Mouse (Mus musculus) spleen, adult 2 months (tissue): ENCODE data around the gene Npas3. TPM values are rescaled to one million over a fixed set of nuclear protein-coding genes. Genes with fewer than 3 reads are reported as not detected.

Source experiments
- DNase-seq, 2 experiments: peaks; one replicate each; pipeline versions ENCODE4 v3.0.0 to v3.0.0-alpha.2; 2012 to 2021; ENCODE audit warnings: low spot score in 2 of 2, low read depth in 1 of 2
- H3K27ac ChIP-seq: fragments of 200-500 bp; 2 replicates; pipeline ENCODE4 v1.5.1; 2012; ENCODE audit warnings: low read length, inconsistent platforms; ENCODE audit not compliant: insufficient read depth
- H3K27me3 ChIP-seq: fragments of 200-500 bp; 2 replicates; pipeline ENCODE4 v1.6.1; 2012; ENCODE audit warnings: mild to moderate bottlenecking, moderate library complexity, low read length, inconsistent platforms; ENCODE audit not compliant: control insufficient read depth, insufficient read depth
- H3K36me3 ChIP-seq: fragments of 200-500 bp; 2 replicates; pipeline ENCODE4 v1.6.1; 2012; ENCODE audit warnings: mild to moderate bottlenecking, low read length, inconsistent platforms; ENCODE audit not compliant: control insufficient read depth, insufficient read depth
- H3K4me1 ChIP-seq: fragments of 200-500 bp; 2 replicates; pipeline ENCODE4 v1.6.1; 2011; ENCODE audit warnings: inconsistent platforms; ENCODE audit not compliant: control insufficient read depth, insufficient read depth, insufficient read length
- H3K4me3 ChIP-seq: fragments of 200-500 bp; 2 replicates; pipeline ENCODE4 v1.5.1; 2011; ENCODE audit warnings: mild to moderate bottlenecking, inconsistent platforms; ENCODE audit not compliant: insufficient read depth, insufficient read length; ENCODE audit errors: extremely low read depth
- CTCF ChIP-seq: fragments of 200-500 bp; IDR thresholded peaks from 2 replicates; pipeline ENCODE4 v1.5.1; 2011; ENCODE audit warnings: mild to moderate bottlenecking, inconsistent platforms; ENCODE audit not compliant: insufficient read depth, insufficient read length, insufficient replicate concordance; ENCODE audit errors: extremely low read depth
- POLR2A ChIP-seq: fragments of 200-500 bp; IDR thresholded peaks from 2 replicates; pipeline ENCODE4 v1.6.1; 2011; ENCODE audit warnings: low read depth, low read length, inconsistent platforms
- WGBS: fragments of 180-500 bp; shearing (Covaris S2); methylation state at CpG from one replicate; pipeline ENCODE4 v1.1.7; 2018; 5-methylcytosine and 5-hydroxymethylcytosine counted together
- polyA plus RNA-seq: library from polyadenylated mRNA; depleted of rRNA; stranded (reverse); fragments of >200 nt; gene quantifications from 2 replicates; pipeline ENCODE4 v1.2.3, GENCODE M21; 2012

The Npas3 gene
- polyA plus RNA-seq, 1 experiment: 0.26 TPM

- no peak for TF ChIP-seq POLR2A
- no peak for TF ChIP-seq CTCF
- Histone ChIP-seq H3K4me1 (no peaks in the 10 kb centered on the region), H3K27me3 (no peaks in the 10 kb centered on the region), H3K4me3 (no peak overlapping the region), H3K36me3 (no peaks in the 10 kb centered on the region), H3K27ac (no peak overlapping the region)
- 89% methylated on average over 4 of the region's 4 CpGs for WGBS
- DNase-seq: no peak
Observed at GRCm38 (mm10) chr12:53519556-53519955, 271.1 kb downstream of the Npas3 start.

GRCm38 (mm10) chr12:53522631-53523030 lies 274.2 kb downstream of the Npas3 start:
- TF ChIP-seq CTCF: no peak
- TF ChIP-seq POLR2A: no peak
- H3K4me3 ChIP-seq: no peak overlapping the region
- DNase-seq: no peak
- no peaks in the 10 kb centered on the region for H3K27me3 ChIP-seq
- H3K36me3 ChIP-seq: no peaks in the 10 kb centered on the region
- no peak overlapping the region for H3K27ac ChIP-seq
- WGBS: 84% methylated on average over 5 of the region's 5 CpGs
- no peaks in the 10 kb centered on the region for H3K4me1 ChIP-seq

- H3K27ac ChIP-seq: no peak overlapping the region
- WGBS: 94% methylated on average over 3 of the region's 3 CpGs
- DNase-seq: no peak
- H3K36me3 ChIP-seq: no peaks in the 10 kb centered on the region
- no peak overlapping the region for H3K4me3 ChIP-seq
- no peak for TF ChIP-seq POLR2A
- no peak for TF ChIP-seq CTCF
- H3K27me3 ChIP-seq: no peaks in the 10 kb centered on the region
- no peaks in the 10 kb centered on the region for H3K4me1 ChIP-seq
Observed at GRCm38 (mm10) chr12:53527046-53527445, 278.6 kb downstream of the Npas3 start.

GRCm38 (mm10) chr12:53529345-53529744 lies 280.9 kb downstream of the Npas3 start:
- no peak overlapping the region for H3K4me3 ChIP-seq
- H3K36me3 ChIP-seq: no peaks in the 10 kb centered on the region
- no peaks in the 10 kb centered on the region for H3K4me1 ChIP-seq
- no peak overlapping the region for H3K27ac ChIP-seq
- no peaks in the 10 kb centered on the region for H3K27me3 ChIP-seq
- 75% methylated on average over 2 of the region's 2 CpGs for WGBS
- DNase-seq: no peak
- no peak for TF ChIP-seq POLR2A
- no peak for TF ChIP-seq CTCF

GRCm38 (mm10) chr12:53536816-53537215 lies 288.3 kb downstream of the Npas3 start:
- H3K4me3 ChIP-seq: no peak overlapping the region
- no peaks in the 10 kb centered on the region for H3K27me3 ChIP-seq
- TF ChIP-seq CTCF (no peak), POLR2A (no peak)
- no peaks in the 10 kb centered on the region for H3K4me1 ChIP-seq
- WGBS: 81% methylated on average over 5 of the region's 5 CpGs
- H3K36me3 ChIP-seq: no peaks in the 10 kb centered on the region
- DNase-seq: no peak
- no peak overlapping the region for H3K27ac ChIP-seq

- H3K27ac ChIP-seq: no peak overlapping the region
- no peak for TF ChIP-seq POLR2A
- no peak for TF ChIP-seq CTCF
- H3K4me1 ChIP-seq: no peaks in the 10 kb centered on the region
- no peaks in the 10 kb centered on the region for H3K36me3 ChIP-seq
- DNase-seq: no peak
- H3K27me3 ChIP-seq: no peaks in the 10 kb centered on the region
- H3K4me3 ChIP-seq: no peak overlapping the region
- WGBS: 93% methylated on average over 2 of the region's 2 CpGs
Observed at GRCm38 (mm10) chr12:53556359-53556758, 307.9 kb downstream of the Npas3 start.

- H3K4me1 ChIP-seq: no peaks in the 10 kb centered on the region
- 94% methylated on average over 1 of the region's 1 CpGs for WGBS
- no peak for DNase-seq
- H3K36me3 ChIP-seq: no peaks in the 10 kb centered on the region
- no peaks in the 10 kb centered on the region for H3K27me3 ChIP-seq
- no peak overlapping the region for H3K4me3 ChIP-seq
- no peak overlapping the region for H3K27ac ChIP-seq
- TF ChIP-seq POLR2A: no peak
- TF ChIP-seq CTCF: no peak
Observed at GRCm38 (mm10) chr12:53558259-53558658, 309.8 kb downstream of the Npas3 start.
